Mouse (Mus musculus): ENCODE results near the gene Asah2.

- TF ChIP-seq TAL1 (IDR thresholded peaks at IDR 0.05; ENCODE audit: low read length) (no peak), GATA1 (IDR thresholded peaks at IDR 0.05; ENCODE audit: low read length) (no peak)
Observed at GRCm38 (mm10) chr19:32002623-32003022, 105.4 kb downstream of the Asah2 start.

All from erythroblast, embryonic 14.5 days (primary cell).